Mouse (Mus musculus) olfactory bulb, adult 2 months (tissue): Measurements from ENCODE around the gene A530064D06Rik.
"Not testable (repeated sequence)": the region's sequence is repeated elsewhere in the genome, so short reads cannot be mapped to it uniquely, and the experiment has no call there.

Source experiments
- CTCF ChIP-seq: fragments of 200-500 bp; IDR thresholded peaks from 2 replicates; pipeline ENCODE4 v1.5.1; 2012; ENCODE audit warnings: low read depth, mild to moderate bottlenecking, low read length, moderate library complexity; ENCODE audit not compliant: insufficient read depth
- POLR2A ChIP-seq: fragments of 200-500 bp; IDR thresholded peaks from 2 replicates; pipeline ENCODE4 v1.6.1; 2012; ENCODE audit warnings: mild to moderate bottlenecking, low read depth, low read length, moderate library complexity; ENCODE audit not compliant: insufficient read depth

- not testable (repeated sequence) for TF ChIP-seq CTCF, POLR2A
Observed at GRCm38 (mm10) chr17:48167103-48167502, at the start of gene A530064D06Rik.
